Mouse (Mus musculus): ENCODE results near the gene Rgs3. TPM values are rescaled to one million over a fixed set of nuclear protein-coding genes. Genes with fewer than 3 reads are reported as not detected.

Rgs3 gene
- polyA plus RNA-seq, 2 experiments = 3.6 to 3.9 TPM

GRCm38 (mm10) chr4:62610142-62610675 is 50.6 kb downstream of the Rgs3 start:
- no peaks in the 10 kb centered on the region for H3K36me3 ChIP-seq (replicated peaks; ENCODE audit: control insufficient read depth, insufficient read depth, low read depth)
- DNase-seq (ENCODE audit: low read depth in 3 of 3, low spot score in 3 of 3) (no peak), ATAC-seq (ENCODE audit: insufficient read depth) (no peak)
- no peaks in the 10 kb centered on the region for H3K4me1 ChIP-seq (replicated peaks; ENCODE audit: control insufficient read depth in 2 of 2, insufficient read depth in 2 of 2, low read length in 1 of 2)
- TF ChIP-seq CTCF (IDR thresholded peaks at IDR 0.05; ENCODE audit: low read depth) (no peak), EP300 (IDR thresholded peaks at IDR 0.05; ENCODE audit: low read depth) (no peak)
- 64% methylated on average over 16 of the region's 16 CpGs for WGBS (ENCODE audit: insufficient replicate concordance)
- H3K27me3 ChIP-seq (ENCODE audit: control insufficient read depth, insufficient read depth, low read length) = no peaks in the 10 kb centered on the region
- H3K9me3 ChIP-seq (ENCODE audit: control insufficient read depth, low read length) = no peaks in the 10 kb centered on the region
- H3K27ac ChIP-seq = no peak overlapping the region
- H3K4me3 ChIP-seq (ENCODE audit: insufficient read depth in 1 of 2, low read depth in 2 of 2, low read length in 2 of 2) = no peak overlapping the region
- H3K9ac ChIP-seq (replicated peaks) = no peak overlapping the region
- no peak overlapping the region for H3K4me2 ChIP-seq (ENCODE audit: low read depth)

GRCm38 (mm10) chr4:62612601-62613501 is 53.2 kb downstream of the Rgs3 start:
- Histone ChIP-seq H3K9me3 (ENCODE audit: control insufficient read depth, low read length) (no peaks in the 10 kb centered on the region), H3K4me3 (ENCODE audit: insufficient read depth in 1 of 2, low read depth in 2 of 2, low read length in 2 of 2) (no peak overlapping the region), H3K9ac (replicated peaks) (no peak overlapping the region), H3K27ac (no peak overlapping the region), H3K4me1 (replicated peaks; ENCODE audit: control insufficient read depth in 2 of 2, insufficient read depth in 2 of 2, low read length in 1 of 2) (no peaks in the 10 kb centered on the region), H3K36me3 (replicated peaks; ENCODE audit: control insufficient read depth, insufficient read depth, low read depth) (no peaks in the 10 kb centered on the region), H3K4me2 (ENCODE audit: low read depth) (no peak overlapping the region), H3K27me3 (ENCODE audit: control insufficient read depth, insufficient read depth, low read length) (no peaks in the 10 kb centered on the region)
- ATAC-seq (ENCODE audit: insufficient read depth) (no peak), DNase-seq (ENCODE audit: low read depth in 3 of 3, low spot score in 3 of 3) (no peak)
- WGBS (ENCODE audit: insufficient replicate concordance) = 55% methylated on average over 22 of the region's 22 CpGs
- TF ChIP-seq CTCF (IDR thresholded peaks at IDR 0.05; ENCODE audit: low read depth) (no peak), EP300 (IDR thresholded peaks at IDR 0.05; ENCODE audit: low read depth) (no peak)

GRCm38 (mm10) chr4:62613646-62614365 is 54.2 kb downstream of the Rgs3 start:
- DNase-seq (ENCODE audit: low read depth in 3 of 3, low spot score in 3 of 3) (no peak), ATAC-seq (ENCODE audit: insufficient read depth) (no peak)
- H3K9ac ChIP-seq (replicated peaks) = no peak overlapping the region
- no peak overlapping the region for H3K4me2 ChIP-seq (ENCODE audit: low read depth)
- no peaks in the 10 kb centered on the region for H3K4me1 ChIP-seq (replicated peaks; ENCODE audit: control insufficient read depth in 2 of 2, insufficient read depth in 2 of 2, low read length in 1 of 2)
- WGBS (ENCODE audit: insufficient replicate concordance) = 61% methylated on average over 13 of the region's 13 CpGs
- H3K27ac ChIP-seq = no peak overlapping the region
- H3K36me3 ChIP-seq (replicated peaks; ENCODE audit: control insufficient read depth, insufficient read depth, low read depth) = no peaks in the 10 kb centered on the region
- no peak overlapping the region for H3K4me3 ChIP-seq (ENCODE audit: insufficient read depth in 1 of 2, low read depth in 2 of 2, low read length in 2 of 2)
- no peaks in the 10 kb centered on the region for H3K27me3 ChIP-seq (ENCODE audit: control insufficient read depth, insufficient read depth, low read length)
- TF ChIP-seq CTCF (IDR thresholded peaks at IDR 0.05; ENCODE audit: low read depth) = no peak
- TF ChIP-seq EP300 (IDR thresholded peaks at IDR 0.05; ENCODE audit: low read depth) = no peak
- no peaks in the 10 kb centered on the region for H3K9me3 ChIP-seq (ENCODE audit: control insufficient read depth, low read length)

- TF ChIP-seq EP300 (IDR thresholded peaks at IDR 0.05; ENCODE audit: low read depth) (no peak), CTCF (IDR thresholded peaks at IDR 0.05; ENCODE audit: low read depth) (no peak)
- Histone ChIP-seq H3K4me1 (replicated peaks; ENCODE audit: control insufficient read depth in 2 of 2, insufficient read depth in 2 of 2, low read length in 1 of 2) (no peaks in the 10 kb centered on the region), H3K4me2 (ENCODE audit: low read depth) (no peak overlapping the region), H3K36me3 (replicated peaks; ENCODE audit: control insufficient read depth, insufficient read depth, low read depth) (no peaks in the 10 kb centered on the region), H3K27ac (no peak overlapping the region), H3K4me3 (ENCODE audit: insufficient read depth in 1 of 2, low read depth in 2 of 2, low read length in 2 of 2) (no peak overlapping the region), H3K9ac (replicated peaks) (no peak overlapping the region), H3K27me3 (ENCODE audit: control insufficient read depth, insufficient read depth, low read length) (no peaks in the 10 kb centered on the region), H3K9me3 (ENCODE audit: control insufficient read depth, low read length) (no peaks in the 10 kb centered on the region)
- 51% methylated on average over 9 of the region's 9 CpGs for WGBS (ENCODE audit: insufficient replicate concordance)
- DNase-seq (ENCODE audit: low read depth in 3 of 3, low spot score in 3 of 3) (no peak), ATAC-seq (ENCODE audit: insufficient read depth) (no peak)
Measured at GRCm38 (mm10) chr4:62617856-62618440, 58.3 kb downstream of the Rgs3 start.
